Mouse (Mus musculus) left cerebral cortex, adult 11 months (tissue): ENCODE results near the gene Ogdhl.

Experiments
- DNase-seq: peaks from one replicate; pipeline ENCODE4 v3.0.0; 2022; ENCODE audit warnings: low spot score

Ogdhl gene

GRCm38 (mm10) chr14:32380099-32380480, 58.3 kb downstream of the Ogdhl start:
- no peak for DNase-seq

GRCm38 (mm10) chr14:32381066-32381465, 59.2 kb downstream of the Ogdhl start:
- no peak for DNase-seq

- DNase-seq: no peak
These were observed 59.8 kb downstream of the Ogdhl start for GRCm38 (mm10) chr14:32381619-32382018.

GRCm38 (mm10) chr14:32388196-32388595, 66.4 kb downstream of the Ogdhl start, which contains the start of gene 1700024G13Rik:
TSS of gene 1700024G13Rik (minus strand) at chr14:32388391.
- DNase-seq: no peak
